Mouse (Mus musculus): ENCODE data around the gene Trf. TPM values are rescaled to one million over a fixed set of nuclear protein-coding genes. Genes with fewer than 3 reads are reported as not detected.

Trf gene
- total RNA-seq, 2 experiments from 2014 or later, result 190 to 207 TPM

DNA sequence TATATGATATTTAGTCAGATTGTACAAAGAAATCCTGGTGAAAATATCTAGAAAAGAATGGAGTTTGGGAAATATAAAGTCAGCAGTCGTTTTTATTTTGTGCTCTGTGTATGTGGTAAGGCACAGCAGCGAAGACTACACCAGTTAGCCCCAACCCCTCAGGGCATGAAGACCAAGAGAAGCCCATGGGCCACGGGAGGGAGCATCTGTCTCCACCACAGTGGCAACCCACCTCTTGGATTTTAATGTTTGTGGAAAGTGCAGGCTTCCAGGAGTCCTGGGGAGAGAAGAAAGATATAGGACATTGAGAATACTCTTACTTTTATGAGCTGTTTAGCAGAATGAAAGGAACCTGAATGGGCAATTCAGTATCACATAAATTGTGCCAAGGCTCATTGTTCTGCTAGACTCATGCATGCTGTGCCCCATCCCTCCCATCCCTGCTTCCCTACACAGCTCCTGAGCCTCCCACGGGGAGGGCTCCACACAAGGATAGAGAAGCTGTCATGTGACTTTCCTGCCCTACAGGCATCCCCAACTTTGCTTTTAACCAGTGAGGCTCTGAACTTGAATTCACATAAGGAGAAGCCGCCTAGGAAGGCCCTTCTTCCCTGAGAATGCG is 21.3 kb downstream of the Trf start:
- no peak for DNase-seq (ENCODE audit: low spot score in 2 of 2)
- no peak overlapping the region for H3K4me3 ChIP-seq
- H3K27ac ChIP-seq, result no peak overlapping the region
- TF ChIP-seq CTCF (conservative IDR thresholded peaks at IDR 0.05), result no peak

DNA sequence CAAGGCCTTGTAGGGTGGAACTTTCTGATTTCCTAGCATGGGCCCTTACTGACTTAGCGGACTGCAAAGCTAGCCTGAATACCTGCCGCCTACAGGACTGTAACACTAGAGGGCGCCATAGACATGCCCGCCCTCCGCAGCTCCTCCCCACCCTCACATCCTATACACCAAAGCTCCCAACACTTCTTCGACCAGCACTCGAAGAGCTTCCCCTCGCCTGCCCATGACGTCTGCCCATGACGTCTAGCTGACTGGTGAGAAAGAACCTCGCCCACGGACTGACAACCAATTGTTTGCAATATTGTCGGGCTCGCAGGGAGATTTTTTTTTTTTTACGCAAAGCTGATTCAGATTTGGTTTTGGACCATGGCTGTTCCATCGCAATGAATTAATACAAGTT is 22.4 kb downstream of the Trf start:
- peak overlapping the region; percentile 25 for H3K4me3 ChIP-seq
- peak; percentile 71 to 76 for DNase-seq (ENCODE audit: low spot score in 2 of 2)
- no peak overlapping the region for H3K27ac ChIP-seq
- TF ChIP-seq CTCF (conservative IDR thresholded peaks at IDR 0.05), result peak; percentile 97

DNA sequence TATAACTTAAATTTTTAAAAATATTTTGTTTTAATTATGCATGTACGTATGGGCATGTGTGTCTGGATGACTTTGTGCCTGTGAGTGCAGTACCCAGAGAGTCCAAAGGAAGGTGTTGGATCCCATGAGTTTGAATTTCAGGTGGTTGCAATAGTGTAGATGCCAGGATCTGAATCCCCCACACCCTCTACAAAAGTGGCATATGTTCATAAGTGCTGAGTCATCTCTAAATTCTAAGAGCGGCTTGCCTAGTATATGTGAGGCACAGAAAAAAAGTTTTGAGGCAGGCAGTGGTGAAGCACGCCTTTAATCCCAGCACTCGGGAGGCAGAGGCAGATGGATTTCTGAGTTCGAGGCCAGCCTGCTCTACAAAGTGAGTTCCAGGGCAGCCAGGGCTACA is 24.5 kb downstream of the Trf start:
- H3K27ac ChIP-seq, result no peak overlapping the region
- 0 out of 2 replicates have a peak, but pooled peaks have one; percentile 7 for TF ChIP-seq CTCF (conservative IDR thresholded peaks at IDR 0.05)
- DNase-seq (ENCODE audit: low spot score in 2 of 2), result no peak
- no peak overlapping the region for H3K4me3 ChIP-seq

DNA sequence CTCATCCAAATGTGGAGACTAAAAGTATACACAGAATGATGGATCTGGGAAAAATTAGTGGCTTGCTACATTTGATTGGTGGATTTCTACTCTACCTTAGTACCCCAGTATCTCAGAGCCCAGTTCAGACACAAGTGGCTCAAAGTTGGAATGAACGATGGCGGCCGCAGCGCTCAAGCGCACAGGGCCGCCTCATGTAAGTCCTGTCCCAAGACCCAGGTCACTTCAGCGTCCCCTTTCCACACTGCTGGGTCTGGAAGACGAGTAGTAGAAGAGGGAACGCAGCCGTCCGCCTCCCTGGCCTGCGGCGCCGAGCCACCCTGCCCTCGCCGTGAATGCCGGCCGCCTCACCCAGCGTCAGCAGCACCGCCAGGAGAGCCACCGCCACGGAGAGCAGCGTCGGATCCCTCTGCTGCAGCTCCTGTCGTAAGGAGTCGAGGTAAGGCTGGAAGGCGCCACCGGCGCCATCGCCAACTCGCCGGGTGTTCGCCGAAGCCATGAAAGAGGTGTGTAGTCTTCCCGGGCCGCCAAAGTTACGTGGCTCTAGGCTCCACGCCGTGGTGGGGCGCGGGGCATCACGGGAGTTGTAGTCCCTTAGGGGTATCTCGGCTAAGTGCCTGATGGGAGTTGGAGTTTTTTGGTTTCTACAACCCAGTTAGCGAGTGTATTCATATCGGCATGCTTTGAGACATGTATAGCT is 28.5 kb downstream of the Trf start, which contains the start of gene Srprb:
TSS of gene Srprb (minus strand) at position 577 of the 700 bp plus-strand sequence.
- TF ChIP-seq CTCF (conservative IDR thresholded peaks at IDR 0.05), result no peak
- Histone ChIP-seq H3K27ac (peak within 1 kb of the TSS; percentile 82), H3K4me3 (peak within 1 kb of the TSS; percentile 65)
- DNase-seq (ENCODE audit: low spot score in 2 of 2), result peak; percentile 93 to 94

DNA sequence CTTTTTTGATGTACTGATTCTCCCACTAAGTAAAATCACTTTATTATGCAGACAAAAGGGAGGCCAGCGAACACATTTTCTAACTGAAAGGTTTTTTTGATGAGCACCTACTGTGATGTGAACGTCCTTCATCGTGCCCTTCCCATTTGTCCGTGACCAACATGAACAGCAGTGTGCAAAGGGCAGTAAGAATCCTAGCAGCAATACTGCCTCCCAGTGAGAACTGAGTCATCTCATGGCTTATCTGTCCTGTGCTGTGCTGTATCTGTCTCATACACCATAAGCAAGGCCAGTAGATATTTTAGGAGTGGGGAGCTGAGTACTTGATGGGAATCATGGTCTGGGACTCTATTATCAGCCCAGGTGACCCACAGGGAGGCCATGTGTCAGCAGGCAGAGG is 41.8 kb downstream of the Trf start:
- no peak overlapping the region for H3K4me3 ChIP-seq
- TF ChIP-seq CTCF (conservative IDR thresholded peaks at IDR 0.05), result no peak
- no peak for DNase-seq (ENCODE audit: low spot score in 2 of 2)
- no peak overlapping the region for H3K27ac ChIP-seq

DNA sequence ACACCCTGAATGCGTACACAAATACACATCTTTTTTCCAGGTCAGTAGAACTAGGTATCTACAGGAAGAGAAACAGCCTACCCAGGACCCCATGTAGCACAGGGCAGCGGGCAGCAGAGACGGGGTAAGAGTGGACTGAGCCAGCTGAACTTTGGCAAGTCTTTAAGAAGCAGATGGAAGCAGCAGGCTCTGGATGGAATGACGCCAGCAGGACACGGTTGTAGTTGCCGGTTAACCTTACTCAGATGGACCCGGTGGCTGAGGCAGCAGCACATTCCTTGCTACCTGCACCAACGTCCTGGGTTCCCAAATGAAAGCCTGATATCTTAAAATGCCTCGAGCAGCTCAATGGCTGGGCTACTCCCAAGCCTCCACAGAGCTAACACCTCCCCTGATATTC is 43.5 kb downstream of the Trf start:
- TF ChIP-seq CTCF (conservative IDR thresholded peaks at IDR 0.05), result no peak
- no peak overlapping the region for H3K4me3 ChIP-seq
- no peak overlapping the region for H3K27ac ChIP-seq
- DNase-seq (ENCODE audit: low spot score in 2 of 2), result no peak

DNA sequence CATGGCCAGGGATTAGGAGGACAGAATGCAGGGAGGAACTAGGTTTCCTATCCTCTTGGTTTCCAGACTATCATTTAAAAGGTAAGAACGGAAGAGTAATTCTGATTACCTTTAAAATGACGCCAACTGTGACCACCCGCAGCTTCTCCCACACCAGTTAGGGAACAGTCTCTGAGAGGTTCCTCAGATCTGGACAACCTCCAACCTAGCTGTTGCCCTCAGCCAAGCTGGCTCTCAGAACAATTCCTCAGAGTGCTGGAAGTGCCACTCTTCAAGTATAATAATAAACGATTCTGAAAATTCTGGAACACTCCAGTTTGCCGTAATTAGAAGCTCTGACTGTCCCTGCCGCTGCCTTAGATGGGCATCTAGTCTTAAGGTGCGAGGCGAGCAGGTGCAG is 44.3 kb downstream of the Trf start:
- no peak for TF ChIP-seq CTCF (conservative IDR thresholded peaks at IDR 0.05)
- Histone ChIP-seq H3K27ac (0 out of 2 replicates have a peak overlapping the region, but pooled peaks have one; percentile 8), H3K4me3 (no peak overlapping the region)
- no peak for DNase-seq (ENCODE audit: low spot score in 2 of 2)

DNA sequence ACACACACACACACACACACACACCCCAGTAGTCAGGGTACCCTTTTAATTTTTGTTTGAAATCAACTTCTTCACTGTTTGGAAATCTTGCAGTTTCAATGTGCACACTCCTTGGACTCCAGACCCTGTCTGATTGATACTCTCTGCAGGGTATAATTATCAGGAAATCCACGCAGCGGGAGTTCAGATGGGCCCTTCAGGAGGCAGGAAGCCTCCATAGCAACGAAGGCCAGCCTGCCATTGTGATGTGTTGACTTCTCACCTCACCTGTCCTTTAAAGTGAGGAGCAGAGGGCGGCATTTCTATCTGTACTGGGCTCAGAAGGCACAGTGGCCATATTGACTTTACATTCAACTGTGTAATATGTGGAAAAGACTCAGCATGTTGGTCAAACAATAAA is 45.4 kb downstream of the Trf start:
- TF ChIP-seq CTCF (conservative IDR thresholded peaks at IDR 0.05), result no peak
- H3K27ac ChIP-seq, result no peak overlapping the region

DNA sequence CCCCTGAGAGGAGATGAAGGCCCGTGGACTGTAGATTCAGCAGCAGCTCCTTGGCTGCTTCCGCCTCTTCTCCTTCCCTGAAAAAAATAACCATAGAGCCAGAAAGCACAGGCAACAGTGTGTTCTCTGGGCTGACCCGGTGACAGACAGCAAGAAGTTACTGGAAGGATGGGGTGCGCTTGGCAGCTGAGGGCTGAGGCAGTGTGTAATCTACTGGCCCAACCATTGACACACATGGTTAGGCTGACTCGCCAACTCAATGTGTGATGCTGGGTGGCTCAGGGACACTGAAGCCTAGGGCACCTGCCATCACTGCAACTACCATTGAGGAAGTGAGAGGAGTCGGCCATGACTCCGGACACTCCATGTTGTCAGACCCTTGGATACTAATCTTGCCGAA is 48.4 kb downstream of the Trf start:
- no peak for DNase-seq (ENCODE audit: low spot score in 2 of 2)
- no peak overlapping the region for H3K4me3 ChIP-seq
- no peak overlapping the region for H3K27ac ChIP-seq
- TF ChIP-seq CTCF (conservative IDR thresholded peaks at IDR 0.05), result no peak

More for the DNA sequence above, 45.4 kb downstream of the Trf start:
- no peak overlapping the region for H3K4me3 ChIP-seq
- no peak for DNase-seq (ENCODE audit: low spot score in 2 of 2)

DNA sequence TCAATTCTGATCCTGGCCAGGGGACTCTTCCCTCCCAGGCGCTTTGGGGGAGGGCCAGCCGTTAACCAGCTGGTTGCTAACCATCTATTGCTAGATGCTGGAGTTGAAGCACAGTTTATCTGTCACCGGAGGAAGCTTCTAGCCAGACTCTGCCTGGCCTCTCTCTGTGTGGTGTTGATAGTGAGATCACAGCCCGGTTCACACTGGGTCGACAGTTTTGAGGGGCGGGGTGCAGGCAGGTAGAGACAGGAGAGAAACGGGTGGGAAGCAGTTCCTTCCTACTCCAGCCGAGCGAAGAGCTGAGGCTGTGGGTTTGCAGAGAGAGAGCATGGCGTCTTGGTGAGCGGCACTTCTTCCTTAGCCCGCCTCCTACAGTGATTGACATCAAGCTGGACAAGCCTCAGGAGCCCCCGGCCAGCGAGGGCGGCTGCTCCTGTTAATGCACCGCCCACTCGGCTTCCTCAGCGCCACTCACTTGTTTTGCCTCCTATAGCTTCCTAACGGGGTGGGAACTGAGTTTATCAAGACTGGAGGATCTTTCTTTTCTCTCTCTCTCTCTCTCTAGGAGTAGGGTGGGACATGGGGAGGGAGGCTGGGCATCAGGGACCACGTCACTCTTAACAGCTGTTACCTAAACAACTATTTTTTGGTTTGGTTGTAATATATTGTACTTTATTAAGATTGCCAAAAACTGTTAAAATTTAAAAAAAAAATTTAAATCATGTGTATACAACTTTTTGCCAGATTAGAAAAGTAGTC is 49.3 kb downstream of the Trf start:
- no peak for TF ChIP-seq CTCF (conservative IDR thresholded peaks at IDR 0.05)
- peak overlapping the region; percentile 45 for H3K4me3 ChIP-seq
- DNase-seq (ENCODE audit: low spot score in 2 of 2), result peak; percentile 40 to 42
- peak overlapping the region; percentile 43; the same call in 1 of the 2 replicates for H3K27ac ChIP-seq

DNA sequence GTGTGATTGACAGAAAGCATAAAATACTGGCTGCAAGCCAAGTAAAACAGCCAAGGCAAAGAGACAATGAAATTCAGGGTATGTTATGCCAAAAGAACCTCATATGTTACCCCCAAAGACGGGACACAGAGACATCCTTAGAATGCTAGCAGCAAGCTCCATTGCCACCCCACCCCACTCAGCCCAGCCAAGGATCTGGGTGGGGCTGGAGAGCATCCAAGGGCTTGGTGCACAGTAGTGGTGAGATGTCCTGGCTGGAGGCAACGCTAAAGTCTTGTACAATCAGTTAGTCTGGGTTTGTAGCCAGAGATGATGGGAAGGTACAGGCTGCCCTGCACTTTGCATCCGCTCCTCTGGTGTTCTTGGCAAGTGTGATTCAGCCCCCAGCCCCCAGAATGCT is 49.9 kb downstream of the Trf start:
- H3K27ac ChIP-seq, result peak overlapping the region; percentile 43; the same call in 1 of the 2 replicates
- DNase-seq (ENCODE audit: low spot score in 2 of 2), result peak in 1 of 2 experiments; percentile 25
- no peak for TF ChIP-seq CTCF (conservative IDR thresholded peaks at IDR 0.05)
- no peak overlapping the region for H3K4me3 ChIP-seq

DNA sequence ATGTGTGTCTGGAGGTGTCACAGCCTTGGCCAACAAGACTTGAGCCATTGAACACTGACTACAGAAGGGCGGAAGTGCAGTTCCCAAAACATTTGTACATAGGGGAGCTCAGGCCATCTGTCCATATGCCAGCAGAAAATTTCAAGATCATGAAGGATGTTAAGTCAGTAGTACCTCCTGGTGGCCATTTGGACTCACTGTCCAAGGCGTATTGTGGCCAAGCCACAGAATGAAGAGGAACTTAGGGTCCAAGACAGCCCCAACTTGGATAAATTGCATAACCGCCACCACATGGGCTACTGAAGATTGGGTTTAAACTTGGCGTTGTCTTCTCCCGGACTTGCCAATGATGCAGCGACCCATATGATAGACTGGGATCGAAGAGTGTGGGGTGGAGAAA is 54.6 kb downstream of the Trf start:
- Histone ChIP-seq H3K27ac (no peak overlapping the region), H3K4me3 (no peak overlapping the region)
- DNase-seq (ENCODE audit: low spot score in 2 of 2), result no peak
- peak; percentile 41 for TF ChIP-seq CTCF (conservative IDR thresholded peaks at IDR 0.05)

All from layer of hippocampus, adult 2 months (tissue).